Mouse (Mus musculus): Measurements from ENCODE around the gene Wnt7a.

GRCm38 (mm10) chr6:91366781-91367180 lies 44.4 kb downstream of the Wnt7a start:
- TF ChIP-seq CTCF (IDR thresholded peaks at IDR 0.05; ENCODE audit: borderline replicate concordance, insufficient read depth, low read length): no peak
- TF ChIP-seq POLR2A (IDR thresholded peaks at IDR 0.05; ENCODE audit: low read depth, low read length): no peak
